Mouse (Mus musculus) lung, postnatal 0 days (tissue): ENCODE results near the gene Sox15.

ENCODE experiments used
- CTCF ChIP-seq: IDR thresholded peaks from 2 replicates; pipeline ENCODE4 v1.5.1; 2016; ENCODE audit warnings: antibody characterized with exemption, mild to moderate bottlenecking
- EP300 ChIP-seq: IDR thresholded peaks from 2 replicates; pipeline ENCODE4 v1.6.1; 2016; ENCODE audit warnings: antibody characterized with exemption, mild to moderate bottlenecking, control low read depth

DNA sequence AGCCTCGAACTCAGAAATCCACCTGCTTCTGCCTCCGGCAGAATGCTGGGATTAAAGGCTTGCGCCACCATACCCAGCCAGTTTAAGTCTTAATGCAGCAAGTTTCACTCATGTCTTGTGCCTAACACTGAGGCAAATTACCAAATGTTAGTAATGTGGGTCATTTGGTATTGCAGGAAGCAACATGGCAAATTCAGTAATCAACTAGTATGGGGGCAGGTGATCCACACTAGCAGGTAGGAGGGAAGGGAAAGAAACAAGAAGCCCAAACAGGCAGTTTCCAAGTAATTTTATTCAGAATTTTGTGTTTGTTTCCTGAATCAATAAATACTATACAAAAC is 11.5 kb downstream of the Sox15 start:
- TF ChIP-seq CTCF = no peak
- no peak for TF ChIP-seq EP300
